In the genomic region with DNA sequence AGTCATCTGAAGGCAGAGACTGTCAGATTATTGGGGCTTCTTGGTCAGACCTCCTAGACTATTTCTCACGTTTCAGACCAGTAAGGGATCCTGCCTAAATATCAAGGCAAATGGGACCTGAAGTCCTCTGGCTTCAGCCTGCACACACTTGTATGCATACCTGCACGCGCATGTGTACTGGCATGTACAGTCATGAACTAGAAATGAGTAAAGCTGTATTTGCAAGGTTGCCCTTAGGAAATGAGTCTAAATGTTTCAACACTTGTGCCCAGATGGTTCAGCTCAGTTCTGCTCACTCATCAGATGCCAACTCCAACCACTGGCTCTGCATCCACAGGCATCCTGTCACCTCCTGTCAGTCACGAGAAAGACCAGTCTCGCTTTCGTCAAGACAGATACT, we compare ENCODE assay signal across 14 mouse cellular contexts. TPM values are rescaled to one million over a fixed set of nuclear protein-coding genes. Genes with fewer than 3 reads are reported as not detected.
DNase-seq lines count a peak whose midpoint lies in the region; ATAC-seq and TF ChIP-seq lines count a peak whose summit lies in the region.
"Had no signal": no experiment of that assay in that cellular context is flagged by ENCODE, and none has a peak within 500 bp of the region (broad histone marks: within the 10 kb centered on the region; RNA-seq: fewer than 3 reads in every experiment).

No protein-coding gene starts in this region.

- no peak overlapping the region for H3K4me2 ChIP-seq in kidney, embryonic 14.5 days (replicated peaks; ENCODE audit: low read depth, low read length)
- no peak overlapping the region for H3K4me2 ChIP-seq in lung, embryonic 15.5 days
- H3K4me2 ChIP-seq in neural tube, embryonic 15.5 days: no peak overlapping the region
- H3K4me2 ChIP-seq: limb, embryonic 13.5 days had no signal

- no peak for ATAC-seq in kidney, embryonic 14.5 days (ENCODE audit: low FRiP score, low TSS enrichment)
- ATAC-seq in lung, embryonic 15.5 days (ENCODE audit: borderline replicate concordance, extremely low read depth, low FRiP score, low TSS enrichment): no peak
- no peak for ATAC-seq in neural tube, embryonic 15.5 days (ENCODE audit: low FRiP score)
- ATAC-seq: Patski had no signal

- H3K27me3 ChIP-seq in kidney, embryonic 14.5 days (ENCODE audit: control insufficient read depth, insufficient read depth, low read length): no peaks in the 10 kb centered on the region
- H3K27me3 ChIP-seq in lung, embryonic 15.5 days: no peaks in the 10 kb centered on the region
- no peaks in the 10 kb centered on the region for H3K27me3 ChIP-seq in neural tube, embryonic 15.5 days (replicated peaks)
- H3K27me3 ChIP-seq: limb, embryonic 13.5 days had no signal

- TF ChIP-seq CTCF in lung, adult 2 months (IDR thresholded peaks at IDR 0.05; ENCODE audit: insufficient read depth, low read length): no peak

- 84% methylated on average over 6 of the region's 6 CpGs for WGBS in kidney, embryonic 14.5 days
- 71% methylated on average over 6 of the region's 6 CpGs for WGBS in lung, embryonic 15.5 days
- WGBS in lung, adult 2 months: 60% methylated on average over 6 of the region's 6 CpGs
- 89% methylated on average over 6 of the region's 6 CpGs for WGBS in neural tube, embryonic 15.5 days

- H3K27ac ChIP-seq in kidney, embryonic 14.5 days (ENCODE audit: low read depth, low read length): 0 out of 2 replicates have a peak overlapping the region, but pooled peaks have one; percentile 30
- H3K27ac ChIP-seq in lung, embryonic 15.5 days: peak overlapping the region; percentile 84
- H3K27ac ChIP-seq in neural tube, embryonic 15.5 days (replicated peaks): peak overlapping the region; percentile 49; the same call in 1 of the 2 replicates
- H3K27ac ChIP-seq: macrophage had no signal

- peak; percentile 89 for DNase-seq in heart, adult 11 months
- DNase-seq in heart, postnatal 14 days: no peak
- DNase-seq in kidney, postnatal 14 days: no peak
- DNase-seq in lung, adult 2 months: no peak
- no peak for DNase-seq in layer of hippocampus, postnatal 14 days (ENCODE audit: low spot score in 2 of 2)
- DNase-seq: forebrain, postnatal 0 days; midbrain, embryonic 14.5 days; spleen, adult 18-20 months had no signal

- no peak for TF ChIP-seq POLR2A in lung, adult 2 months (IDR thresholded peaks at IDR 0.05; ENCODE audit: borderline replicate concordance, extremely low read depth, low read depth, low read length)

- no peak overlapping the region for H3K4me3 ChIP-seq in kidney, embryonic 14.5 days (ENCODE audit: low read length)
- H3K4me3 ChIP-seq in lung, embryonic 15.5 days: no peak overlapping the region
- no peak overlapping the region for H3K4me3 ChIP-seq in lung, adult 2 months (replicated peaks; ENCODE audit: extremely low read depth, low read depth, low read length)
- no peak overlapping the region for H3K4me3 ChIP-seq in neural tube, embryonic 15.5 days (replicated peaks)
- H3K4me3 ChIP-seq: limb, embryonic 13.5 days had no signal

- no peak overlapping the region for H3K9ac ChIP-seq in kidney, embryonic 14.5 days (ENCODE audit: low read depth, low read length)
- H3K9ac ChIP-seq in lung, embryonic 15.5 days: no peak overlapping the region
- no peak overlapping the region for H3K9ac ChIP-seq in neural tube, embryonic 15.5 days (replicated peaks)
- H3K9ac ChIP-seq: forebrain, postnatal 0 days; limb, embryonic 13.5 days had no signal

- intact Hi-C loops in heart, postnatal 14 days (cut with DNase I): no loop called here

- no peaks in the 10 kb centered on the region for H3K9me3 ChIP-seq in kidney, embryonic 14.5 days (ENCODE audit: control insufficient read depth, low read length)
- no peaks in the 10 kb centered on the region for H3K9me3 ChIP-seq in lung, embryonic 15.5 days
- H3K9me3 ChIP-seq in neural tube, embryonic 15.5 days (replicated peaks): no peaks in the 10 kb centered on the region
- H3K9me3 ChIP-seq: limb, embryonic 13.5 days had no signal

- H3K4me1 ChIP-seq in kidney, embryonic 14.5 days (ENCODE audit: control insufficient read depth, insufficient read depth, low read length): no peaks in the 10 kb centered on the region
- peaks cover 20% of the 10 kb centered on the region for H3K4me1 ChIP-seq in lung, embryonic 15.5 days
- peaks cover 28% of the 10 kb centered on the region for H3K4me1 ChIP-seq in lung, adult 2 months (ENCODE audit: control insufficient read depth, insufficient read depth, low read length)
- no peaks in the 10 kb centered on the region for H3K4me1 ChIP-seq in neural tube, embryonic 15.5 days

- H3K36me3 ChIP-seq in kidney, embryonic 14.5 days (ENCODE audit: control insufficient read depth, insufficient read depth, low read length): no peaks in the 10 kb centered on the region
- no peaks in the 10 kb centered on the region for H3K36me3 ChIP-seq in lung, embryonic 15.5 days
- H3K36me3 ChIP-seq in neural tube, embryonic 15.5 days: no peaks in the 10 kb centered on the region
- H3K36me3 ChIP-seq: limb, embryonic 13.5 days had no signal

RNA-seq across cellular contexts. Expression of a gene that starts 6.6 kb away (rescaled TPM):
- total RNA-seq in heart, postnatal 14 days (2021): 100 to 1,000 TPM; 173 to 206 TPM
- polyA plus RNA-seq in kidney, embryonic 14.5 days (2014; fragmentation: Nextera tagmentation; extraction: Ambion mirVana): 22.5 and 41.1 TPM in 2 replicates
- 81.2 and 83.3 TPM in 2 replicates for polyA plus RNA-seq in lung, embryonic 15.5 days (2015; fragmentation: Nextera tagmentation; extraction: Ambion mirVana)
- 107 and 129 TPM in 2 replicates for polyA plus RNA-seq in lung, adult 2 months (2012; rRNA removed)
- 74.3 and 76.6 TPM in 2 replicates for polyA plus RNA-seq in neural tube, embryonic 15.5 days (2015; fragmentation: Nextera tagmentation; extraction: Ambion mirVana)
- 100 to 1,000 TPM; 110 to 122 TPM for total RNA-seq in layer of hippocampus, postnatal 14 days (2021)

Comparison
In these comparisons a context has a peak if more than half of its experiments do, and no peak if none do; other contexts are left out.
1. H3K27ac ChIP-seq: peak in every context shown above with its lines; median percentile 84 in lung, embryonic 15.5 days; 49 in neural tube, embryonic 15.5 days; 30 in kidney, embryonic 14.5 days.